Mouse (Mus musculus) neural tube, embryonic 12.5 days (tissue): ENCODE results near the gene Glod5. TPM values are rescaled to one million over a fixed set of nuclear protein-coding genes. Genes with fewer than 3 reads are reported as not detected.

Source experiments
- ATAC-seq: fragments of 200-750 bp; cut with Nextera tagmentation; 2 replicates; pipeline ENCODE4 v1.8.0; 2017; ENCODE audit warnings: low read depth, mild to moderate bottlenecking, moderate TSS enrichment, moderate library complexity; ENCODE audit not compliant: low FRiP score
- H3K27ac ChIP-seq: fragments of 300-500 bp; sonication (generic); 2 replicates; pipeline ENCODE4 v1.5.1; 2016
- H3K27me3 ChIP-seq: fragments of 300-500 bp; sonication (generic); replicated peaks from 2 replicates; pipeline ENCODE4 v1.6.1; 2016; ENCODE audit warnings: mild to moderate bottlenecking
- H3K36me3 ChIP-seq: fragments of 300-500 bp; sonication (generic); 2 replicates; pipeline ENCODE4 v1.6.1; 2016; ENCODE audit warnings: mild to moderate bottlenecking
- H3K4me1 ChIP-seq: fragments of 300-500 bp; sonication (generic); 2 replicates; pipeline ENCODE4 v1.6.1; 2016
- H3K4me2 ChIP-seq: fragments of 300-500 bp; sonication (generic); replicated peaks from 2 replicates; pipeline ENCODE4 v1.6.1; 2016; ENCODE audit warnings: mild to moderate bottlenecking
- H3K4me3 ChIP-seq: fragments of 300-500 bp; sonication (generic); 2 replicates; pipeline ENCODE4 v1.5.1; 2016
- H3K9ac ChIP-seq: fragments of 300-500 bp; sonication (generic); 2 replicates; pipeline ENCODE4 v1.6.1; 2016; ENCODE audit warnings: mild to moderate bottlenecking
- H3K9me3 ChIP-seq: fragments of 300-500 bp; sonication (generic); 2 replicates; pipeline ENCODE4 v1.6.1; 2016; ENCODE audit warnings: mild to moderate bottlenecking
- WGBS: fragments of 180-500 bp; shearing (Covaris S2); methylation state at CpG from one replicate; pipeline ENCODE4 v1.1.7; 2016; 5-methylcytosine and 5-hydroxymethylcytosine counted together
- polyA plus RNA-seq: library from polyadenylated mRNA; unstranded; fragments of >200 nt; fragmentation: Nextera tagmentation; extraction: Ambion mirVana; gene quantifications from 2 replicates; pipeline ENCODE4 v1.2.1, GENCODE M21; 2016

Gene Glod5
- polyA plus RNA-seq, 1 experiment from 2014 or later: not detected

DNA sequence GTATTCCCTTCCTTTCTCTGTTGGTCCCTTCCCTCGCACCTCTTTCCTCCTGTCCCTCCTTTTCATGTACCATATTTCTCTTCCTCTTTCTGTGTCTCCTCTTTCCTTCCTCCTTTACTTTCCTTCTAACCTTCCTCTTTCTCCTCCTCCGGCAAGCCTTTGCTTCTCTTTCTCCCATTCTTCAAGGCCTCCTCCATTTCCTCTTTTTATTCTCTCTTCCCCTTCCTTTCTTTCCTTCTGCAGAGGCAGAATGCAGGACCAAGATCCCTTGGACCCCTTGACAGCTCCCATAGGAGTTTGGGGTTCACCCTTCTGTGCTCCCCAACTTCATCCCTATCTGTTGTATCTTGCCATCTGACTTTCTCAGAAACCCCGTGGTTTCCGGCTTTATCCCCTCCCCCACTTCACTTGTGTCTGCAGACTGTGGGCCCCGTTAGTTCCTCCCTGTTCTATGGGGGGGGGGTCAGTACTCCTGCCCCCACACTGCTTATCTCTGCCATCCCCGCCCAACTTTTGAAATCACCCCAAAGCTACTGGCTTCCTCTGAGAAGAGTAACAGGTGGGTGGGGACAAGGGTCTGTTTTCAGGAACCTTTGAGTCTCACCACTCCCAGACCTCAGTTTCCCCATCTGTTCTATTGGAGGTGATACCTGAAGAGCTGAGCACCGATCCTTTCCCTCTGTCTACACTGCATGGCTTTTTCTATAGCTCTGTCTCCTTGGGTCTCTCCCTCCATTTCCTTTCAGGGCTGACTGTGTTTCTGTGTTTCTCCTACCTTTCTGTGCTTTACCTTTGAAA lies 54.3 kb downstream of the Glod5 start:
- Histone ChIP-seq H3K4me3 (no peak overlapping the region), H3K27me3 (no peaks in the 10 kb centered on the region), H3K27ac (no peak overlapping the region), H3K36me3 (no peaks in the 10 kb centered on the region), H3K4me2 (no peak overlapping the region), H3K9ac (no peak overlapping the region), H3K9me3 (no peaks in the 10 kb centered on the region), H3K4me1 (no peaks in the 10 kb centered on the region)
- ATAC-seq: no peak
- WGBS: 80% methylated on average over 7 of the region's 7 CpGs

DNA sequence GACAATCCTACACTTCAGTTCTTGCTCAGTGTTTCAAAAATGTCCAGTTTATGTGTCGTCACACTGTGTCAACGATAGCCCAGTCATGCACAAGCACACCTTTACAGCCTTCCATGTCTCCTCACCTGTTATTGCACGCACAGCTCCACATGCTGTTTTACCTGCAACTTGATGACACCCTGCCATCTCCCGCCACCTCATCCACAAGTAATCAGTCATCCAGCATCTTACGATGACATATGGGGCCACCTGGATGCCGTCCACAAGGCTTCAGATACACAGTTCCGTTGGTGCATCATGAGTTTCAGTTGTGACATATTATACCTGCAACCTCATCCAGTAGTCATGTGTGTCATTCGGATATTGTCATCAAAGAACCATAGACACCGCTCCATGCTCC lies 59.4 kb downstream of the Glod5 start:
- Histone ChIP-seq H3K36me3 (no peaks in the 10 kb centered on the region), H3K27me3 (no peaks in the 10 kb centered on the region), H3K4me1 (no peaks in the 10 kb centered on the region), H3K4me2 (no peak overlapping the region), H3K9me3 (no peaks in the 10 kb centered on the region), H3K9ac (no peak overlapping the region), H3K4me3 (no peak overlapping the region), H3K27ac (no peak overlapping the region)
- 92% methylated on average over 9 of the region's 9 CpGs for WGBS
- no peak for ATAC-seq

Other genes with a start within 250 kb of the Glod5 start
- gene Gripap1, start 228.7 kb downstream of the Glod5 start, polyA plus RNA-seq: 73.3 and 81.4 TPM in 2 replicates
- gene Kcnd1, start 196.2 kb downstream of the Glod5 start, polyA plus RNA-seq: 1.5 and 2.3 TPM in 2 replicates
- gene Otud5, start 177.1 kb downstream of the Glod5 start, polyA plus RNA-seq: 68.6 and 72.3 TPM in 2 replicates
- gene Pim2, start 140.2 kb downstream of the Glod5 start, polyA plus RNA-seq: 9.3 and 12.8 TPM in 2 replicates
- 35.4 and 36.5 TPM in 2 replicates for gene Slc35a2, start 134.5 kb downstream of the Glod5 start, polyA plus RNA-seq
- 179 and 180 TPM in 2 replicates for gene Pqbp1, start 119.2 kb downstream of the Glod5 start, polyA plus RNA-seq
- 143 and 147 TPM in 2 replicates for gene Timm17b, start 119.1 kb downstream of the Glod5 start, polyA plus RNA-seq
- not detected in 2 replicates for gene Gm10491, start 110.7 kb downstream of the Glod5 start, polyA plus RNA-seq
- not detected in 2 replicates for gene Gm10490, start 109.0 kb downstream of the Glod5 start, polyA plus RNA-seq
- gene Pcsk1n, start 98.7 kb downstream of the Glod5 start, polyA plus RNA-seq: 137 and 142 TPM in 2 replicates
- not detected in 2 replicates for gene Eras, start 89.9 kb downstream of the Glod5 start, polyA plus RNA-seq
- gene Hdac6, start 70.6 kb downstream of the Glod5 start, polyA plus RNA-seq: 56.8 and 60.8 TPM in 2 replicates
- 1.2 and 1.5 TPM in 2 replicates for gene Gata1, start 40.4 kb downstream of the Glod5 start, polyA plus RNA-seq
- gene Suv39h1, start 56.3 kb upstream of the Glod5 start, polyA plus RNA-seq: 58.3 and 63.2 TPM in 2 replicates
- gene Was, start 72.0 kb upstream of the Glod5 start, polyA plus RNA-seq: 0.22 and 0.23 TPM in 2 replicates
- gene Wdr13, start 114.4 kb upstream of the Glod5 start, polyA plus RNA-seq: 42.6 and 45.0 TPM in 2 replicates
- gene Rbm3, start 127.4 kb upstream of the Glod5 start, polyA plus RNA-seq: 397 and 400 TPM in 2 replicates
- gene Tbc1d25, start 157.7 kb upstream of the Glod5 start, polyA plus RNA-seq: 15.1 and 16.5 TPM in 2 replicates
- gene Ebp, start 175.0 kb upstream of the Glod5 start, polyA plus RNA-seq: 33.0 and 36.0 TPM in 2 replicates
- 32.3 and 36.2 TPM in 2 replicates for gene Porcn, start 188.0 kb upstream of the Glod5 start, polyA plus RNA-seq
- 45.8 and 46.3 TPM in 2 replicates for gene Ftsj1, start 233.9 kb upstream of the Glod5 start, polyA plus RNA-seq